Mouse (Mus musculus): ENCODE data around the gene Cfap300. TPM values are rescaled to one million over a fixed set of nuclear protein-coding genes. Genes with fewer than 3 reads are reported as not detected.
A peak's percentile ranks its signal among the peaks of the same experiment; 100 is the strongest.

The Cfap300 gene
- polyA plus RNA-seq, 1 experiment, result 12.9 TPM

DNA sequence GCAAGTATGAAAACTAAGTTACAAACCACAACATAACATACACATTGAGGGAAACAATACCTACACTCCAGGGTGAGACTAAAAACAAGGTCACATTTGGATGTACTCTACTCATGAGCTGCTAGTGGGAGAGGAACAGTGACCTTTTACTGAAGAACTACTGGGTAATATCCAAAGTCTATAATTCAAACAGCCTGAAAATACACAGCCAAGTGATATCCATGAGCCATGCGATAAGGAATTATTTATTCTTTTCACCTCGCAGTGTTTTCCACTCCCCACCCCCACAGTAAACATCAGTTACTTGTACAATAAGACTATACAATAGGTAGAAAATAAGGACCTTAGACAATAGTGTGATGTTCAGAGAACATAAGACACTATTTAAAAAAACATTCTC, 62.5 kb downstream of the Cfap300 start:
- DNase-seq (ENCODE audit: low read depth), result no peak
- no peak for TF ChIP-seq CTCF (IDR thresholded peaks at IDR 0.05; ENCODE audit: borderline replicate concordance, extremely low read depth, insufficient read depth, insufficient read length)
- TF ChIP-seq POLR2A (IDR thresholded peaks at IDR 0.05; ENCODE audit: borderline replicate concordance, extremely low read depth, insufficient read depth, insufficient read length, poor library complexity, severe bottlenecking), result no peak

DNA sequence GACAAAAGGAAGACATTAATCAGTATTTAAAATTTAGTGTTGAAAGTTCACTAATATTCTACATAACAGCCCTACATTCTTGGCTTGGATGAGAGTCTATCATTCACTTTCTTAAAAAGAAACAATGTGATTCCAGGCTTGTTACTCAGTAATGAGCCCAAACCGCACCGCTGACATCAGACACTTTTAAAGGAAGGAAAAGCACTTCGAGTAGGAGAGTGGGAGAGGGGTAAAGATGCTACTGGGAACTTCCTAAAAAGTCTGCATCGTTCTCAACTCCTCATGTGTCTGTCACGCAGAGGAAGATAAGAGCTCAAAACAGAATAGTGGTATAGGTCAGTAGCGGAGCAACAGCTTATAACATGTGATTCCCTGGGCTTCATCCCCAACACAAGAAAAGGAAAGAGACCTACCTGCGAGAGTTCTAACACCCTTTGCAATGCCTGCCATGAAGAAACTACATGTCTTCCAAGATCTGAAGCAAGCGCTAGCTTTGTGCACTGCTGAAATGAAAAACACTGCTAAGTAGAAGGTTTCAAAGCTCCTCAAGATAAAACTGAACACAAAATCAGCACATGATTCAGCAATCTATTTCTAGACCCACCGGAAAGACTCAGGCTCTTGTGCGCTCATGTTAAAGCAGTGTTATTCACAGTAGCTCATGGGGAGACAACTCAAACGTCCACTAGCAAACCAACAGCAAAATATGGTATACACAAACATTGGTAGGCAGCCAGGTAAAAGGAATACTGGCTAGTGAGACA, 63.3 kb downstream of the Cfap300 start:
- DNase-seq (ENCODE audit: low read depth), result no peak

DNA sequence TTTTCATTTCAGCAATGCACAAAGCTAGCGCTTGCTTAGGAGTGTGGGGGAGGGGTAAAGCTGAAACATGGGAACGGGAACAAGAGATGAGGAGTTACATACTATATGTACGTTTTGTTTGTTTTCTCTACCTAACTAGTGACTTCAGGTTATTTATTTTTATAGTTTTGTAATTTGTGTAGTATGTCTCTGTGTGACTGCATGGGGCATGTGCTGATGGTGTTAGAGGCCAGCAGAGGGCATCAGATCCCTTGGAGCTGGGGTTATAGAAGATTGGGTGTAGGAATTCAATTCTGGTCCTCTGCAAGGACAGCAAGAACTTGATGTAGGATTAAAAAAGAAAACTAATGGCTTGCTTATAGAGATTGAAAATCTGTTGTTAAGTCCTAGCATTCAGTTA, 64.1 kb downstream of the Cfap300 start:
- no peak for TF ChIP-seq POLR2A (IDR thresholded peaks at IDR 0.05; ENCODE audit: borderline replicate concordance, extremely low read depth, insufficient read depth, insufficient read length, poor library complexity, severe bottlenecking)
- peak; percentile 11; the same call in 1 of the 2 replicates for TF ChIP-seq CTCF (IDR thresholded peaks at IDR 0.05; ENCODE audit: borderline replicate concordance, extremely low read depth, insufficient read depth, insufficient read length)
- DNase-seq (ENCODE audit: low read depth), result no peak

More for the DNA sequence above, 63.3 kb downstream of the Cfap300 start:
- TF ChIP-seq CTCF (IDR thresholded peaks at IDR 0.05; ENCODE audit: borderline replicate concordance, extremely low read depth, insufficient read depth, insufficient read length) (no peak), POLR2A (IDR thresholded peaks at IDR 0.05; ENCODE audit: borderline replicate concordance, extremely low read depth, insufficient read depth, insufficient read length, poor library complexity, severe bottlenecking) (no peak)

DNA sequence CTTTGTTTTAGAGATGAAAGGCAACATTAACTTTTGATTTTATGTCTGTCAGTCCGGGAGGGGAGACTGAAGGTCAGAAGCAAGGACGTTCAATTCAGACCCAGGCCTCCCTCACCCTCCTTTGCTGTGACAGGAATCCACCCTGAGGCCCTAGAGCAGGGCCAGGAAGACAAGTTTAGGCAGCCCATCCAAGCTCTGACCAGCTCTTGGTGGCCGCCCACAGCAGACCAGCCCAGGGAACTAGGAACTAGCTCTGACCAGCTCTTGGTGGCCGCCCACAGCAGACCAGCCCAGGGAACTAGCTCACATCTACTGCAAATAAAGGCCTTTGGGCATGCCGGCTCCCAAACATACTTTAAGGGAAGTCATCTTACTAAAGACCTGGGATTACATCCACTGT, 65.0 kb downstream of the Cfap300 start:
- DNase-seq (ENCODE audit: low read depth), result no peak
- TF ChIP-seq POLR2A (IDR thresholded peaks at IDR 0.05; ENCODE audit: borderline replicate concordance, extremely low read depth, insufficient read depth, insufficient read length, poor library complexity, severe bottlenecking) (no peak), CTCF (IDR thresholded peaks at IDR 0.05; ENCODE audit: borderline replicate concordance, extremely low read depth, insufficient read depth, insufficient read length) (no peak)

DNA sequence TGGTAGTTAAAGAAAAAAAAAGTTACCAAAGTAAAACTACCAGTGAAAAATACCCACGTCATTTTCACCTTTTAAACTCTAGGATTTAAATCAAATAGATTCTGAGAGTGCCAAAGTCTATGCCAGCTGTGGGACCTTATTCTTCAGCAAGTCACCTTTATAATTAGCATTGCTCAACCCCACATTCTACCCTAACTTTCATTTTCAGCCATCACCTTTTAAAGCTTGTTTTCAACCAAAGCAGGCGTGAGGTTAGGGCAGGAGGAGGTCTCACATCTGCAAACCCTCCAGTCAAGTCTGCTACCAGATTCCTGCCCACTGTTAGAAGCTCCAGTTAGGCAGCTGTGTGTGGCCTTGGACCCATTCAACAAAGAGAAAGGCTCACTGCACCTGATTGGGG, 70.6 kb downstream of the Cfap300 start:
- DNase-seq (ENCODE audit: low read depth), result no peak
- no peak for TF ChIP-seq POLR2A (IDR thresholded peaks at IDR 0.05; ENCODE audit: borderline replicate concordance, extremely low read depth, insufficient read depth, insufficient read length, poor library complexity, severe bottlenecking)
- TF ChIP-seq CTCF (IDR thresholded peaks at IDR 0.05; ENCODE audit: borderline replicate concordance, extremely low read depth, insufficient read depth, insufficient read length), result no peak

Other genes with a start within 250 kb of the Cfap300 start
- gene Birc2, start 205.8 kb downstream of the Cfap300 start, polyA plus RNA-seq (2012; rRNA removed), result 37.3 and 49.2 TPM in 2 replicates
- gene Birc3, start 169.6 kb downstream of the Cfap300 start, polyA plus RNA-seq (2012; rRNA removed), result 1.5 and 3.3 TPM in 2 replicates
- 13.5 and 22.2 TPM in 2 replicates for gene Yap1, start 38.2 kb downstream of the Cfap300 start, polyA plus RNA-seq (2012; rRNA removed)
- gene Cep126, start 91.5 kb upstream of the Cfap300 start, polyA plus RNA-seq (2012; rRNA removed), result 8.0 and 10.0 TPM in 2 replicates

Data from brain, embryonic 14.5 days (tissue).